Mouse (Mus musculus): ENCODE results near the gene Col4a3. TPM values are rescaled to one million over a fixed set of nuclear protein-coding genes. Genes with fewer than 3 reads are reported as not detected.

The Col4a3 gene
- polyA plus RNA-seq, 1 experiment from 2014 or later: 0.09 TPM

DNA sequence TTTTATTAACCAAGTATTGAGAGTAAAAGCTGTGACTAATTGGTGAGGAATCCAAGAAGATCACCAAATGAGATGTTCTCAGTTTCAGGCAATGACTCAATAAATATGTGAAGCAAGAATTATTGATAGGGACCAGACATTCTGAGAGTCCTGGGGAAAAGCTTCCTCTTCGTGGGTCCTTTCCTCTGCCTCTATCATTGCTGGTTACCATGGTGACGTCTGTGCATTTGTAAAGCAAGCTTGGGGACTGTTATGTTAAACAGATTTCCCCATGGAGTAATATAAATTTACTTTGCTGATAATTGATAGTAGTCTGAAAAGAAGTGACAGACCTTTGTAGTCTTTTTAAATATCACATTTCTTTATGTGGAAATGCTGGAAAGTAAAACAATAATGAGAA is 76.8 kb downstream of the Col4a3 start:
- Histone ChIP-seq H3K36me3 (ENCODE audit: control insufficient read depth, insufficient read depth, low read length) (no peaks in the 10 kb centered on the region), H3K4me3 (ENCODE audit: low read depth, low read length) (no peak overlapping the region), H3K4me2 (replicated peaks; ENCODE audit: low read depth, low read length) (no peak overlapping the region), H3K27me3 (ENCODE audit: control insufficient read depth, insufficient read depth, low read length) (no peaks in the 10 kb centered on the region), H3K4me1 (replicated peaks; ENCODE audit: control insufficient read depth, insufficient read depth, low read length) (no peaks in the 10 kb centered on the region), H3K9ac (ENCODE audit: low read depth, low read length) (no peak overlapping the region), H3K27ac (ENCODE audit: low read depth, low read length) (no peak overlapping the region), H3K9me3 (ENCODE audit: control insufficient read depth, low read length) (no peaks in the 10 kb centered on the region)
- DNase-seq (ENCODE audit: low spot score) (peak; percentile 51), ATAC-seq (ENCODE audit: low FRiP score) (peak; percentile 72)
- WGBS: 23% methylated on average over 2 of the region's 2 CpGs

DNA sequence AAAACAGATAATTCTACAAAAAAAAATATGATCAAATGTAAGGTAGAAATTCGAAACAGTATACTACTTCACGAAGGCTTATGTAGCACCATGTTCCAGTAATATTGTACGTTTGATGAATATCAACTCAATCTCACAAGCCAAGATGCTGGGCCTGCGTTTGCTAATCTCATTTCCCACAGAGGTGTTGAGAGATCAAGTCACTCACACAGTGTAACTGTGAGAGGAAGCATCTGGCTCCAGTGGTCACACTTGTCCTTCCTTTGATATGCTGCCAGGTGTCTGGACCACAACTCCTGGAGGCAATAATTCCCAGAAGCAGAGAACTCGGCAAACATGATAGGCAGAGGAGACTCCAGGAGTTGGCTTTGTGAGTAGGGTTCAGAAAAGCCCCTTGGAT is 99.6 kb downstream of the Col4a3 start:
- H3K4me2 ChIP-seq (replicated peaks; ENCODE audit: low read depth, low read length): no peak overlapping the region
- H3K9me3 ChIP-seq (ENCODE audit: control insufficient read depth, low read length): no peaks in the 10 kb centered on the region
- 84% methylated on average over 5 of the region's 5 CpGs for WGBS
- H3K27me3 ChIP-seq (ENCODE audit: control insufficient read depth, insufficient read depth, low read length): no peaks in the 10 kb centered on the region
- no peaks in the 10 kb centered on the region for H3K36me3 ChIP-seq (ENCODE audit: control insufficient read depth, insufficient read depth, low read length)
- H3K9ac ChIP-seq (ENCODE audit: low read depth, low read length): no peak overlapping the region
- no peak for ATAC-seq (ENCODE audit: low FRiP score)
- no peak for DNase-seq (ENCODE audit: low spot score)
- no peak overlapping the region for H3K27ac ChIP-seq (ENCODE audit: low read depth, low read length)
- H3K4me1 ChIP-seq (replicated peaks; ENCODE audit: control insufficient read depth, insufficient read depth, low read length): no peaks in the 10 kb centered on the region
- H3K4me3 ChIP-seq (ENCODE audit: low read depth, low read length): no peak overlapping the region

DNA sequence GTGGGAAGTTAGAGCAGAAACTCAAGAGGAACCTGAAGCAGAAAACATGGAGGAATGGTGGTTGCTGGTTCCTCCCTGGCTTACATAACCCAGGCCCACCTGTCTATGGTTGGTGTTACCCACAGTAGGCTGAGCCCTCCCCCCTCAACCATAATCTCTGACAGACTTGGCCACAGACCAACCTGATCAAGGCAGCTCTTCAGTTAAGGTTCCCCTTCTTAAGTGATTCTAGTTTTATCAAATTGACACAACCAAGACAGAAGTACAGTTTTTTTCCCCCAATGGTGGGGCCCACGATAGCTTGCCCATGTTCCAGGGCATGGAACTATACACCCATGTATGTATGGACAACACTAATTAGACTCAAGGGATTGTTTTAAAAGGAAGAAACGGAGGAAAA is 100.1 kb downstream of the Col4a3 start:
- H3K9ac ChIP-seq (ENCODE audit: low read depth, low read length): no peak overlapping the region
- H3K9me3 ChIP-seq (ENCODE audit: control insufficient read depth, low read length): no peaks in the 10 kb centered on the region
- H3K36me3 ChIP-seq (ENCODE audit: control insufficient read depth, insufficient read depth, low read length): no peaks in the 10 kb centered on the region
- WGBS: 90% methylated on average over 2 of the region's 2 CpGs
- no peak overlapping the region for H3K27ac ChIP-seq (ENCODE audit: low read depth, low read length)
- H3K27me3 ChIP-seq (ENCODE audit: control insufficient read depth, insufficient read depth, low read length): no peaks in the 10 kb centered on the region
- H3K4me3 ChIP-seq (ENCODE audit: low read depth, low read length): no peak overlapping the region
- ATAC-seq (ENCODE audit: low FRiP score) (no peak), DNase-seq (ENCODE audit: low spot score) (no peak)
- no peak overlapping the region for H3K4me2 ChIP-seq (replicated peaks; ENCODE audit: low read depth, low read length)
- no peaks in the 10 kb centered on the region for H3K4me1 ChIP-seq (replicated peaks; ENCODE audit: control insufficient read depth, insufficient read depth, low read length)

DNA sequence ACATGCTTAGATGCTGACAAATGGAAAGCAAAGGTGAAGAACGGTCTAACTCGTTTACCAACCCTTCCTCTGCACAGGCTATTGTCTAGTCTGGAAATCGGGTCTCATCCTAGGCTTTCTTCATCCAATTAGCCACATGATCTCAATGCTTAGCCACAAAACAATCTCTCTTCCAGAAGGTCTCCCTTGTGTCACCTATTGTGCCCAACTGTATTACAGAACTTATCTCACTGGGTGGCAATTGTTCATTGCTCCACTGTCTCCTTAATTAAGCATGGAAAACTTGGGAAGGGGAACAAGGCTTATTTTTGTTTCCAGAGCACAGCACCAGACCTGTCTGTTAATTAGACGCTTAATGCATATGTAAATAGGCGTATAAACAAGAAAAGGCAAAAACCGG is 101.2 kb downstream of the Col4a3 start:
- no peak for ATAC-seq (ENCODE audit: low FRiP score)
- H3K4me2 ChIP-seq (replicated peaks; ENCODE audit: low read depth, low read length): no peak overlapping the region
- H3K4me1 ChIP-seq (replicated peaks; ENCODE audit: control insufficient read depth, insufficient read depth, low read length): no peaks in the 10 kb centered on the region
- no peak for DNase-seq (ENCODE audit: low spot score)
- H3K27me3 ChIP-seq (ENCODE audit: control insufficient read depth, insufficient read depth, low read length): no peaks in the 10 kb centered on the region
- H3K9me3 ChIP-seq (ENCODE audit: control insufficient read depth, low read length): no peaks in the 10 kb centered on the region
- H3K4me3 ChIP-seq (ENCODE audit: low read depth, low read length): no peak overlapping the region
- WGBS: 85% methylated on average over 6 of the region's 6 CpGs
- H3K27ac ChIP-seq (ENCODE audit: low read depth, low read length): no peak overlapping the region
- no peak overlapping the region for H3K9ac ChIP-seq (ENCODE audit: low read depth, low read length)
- no peaks in the 10 kb centered on the region for H3K36me3 ChIP-seq (ENCODE audit: control insufficient read depth, insufficient read depth, low read length)

DNA sequence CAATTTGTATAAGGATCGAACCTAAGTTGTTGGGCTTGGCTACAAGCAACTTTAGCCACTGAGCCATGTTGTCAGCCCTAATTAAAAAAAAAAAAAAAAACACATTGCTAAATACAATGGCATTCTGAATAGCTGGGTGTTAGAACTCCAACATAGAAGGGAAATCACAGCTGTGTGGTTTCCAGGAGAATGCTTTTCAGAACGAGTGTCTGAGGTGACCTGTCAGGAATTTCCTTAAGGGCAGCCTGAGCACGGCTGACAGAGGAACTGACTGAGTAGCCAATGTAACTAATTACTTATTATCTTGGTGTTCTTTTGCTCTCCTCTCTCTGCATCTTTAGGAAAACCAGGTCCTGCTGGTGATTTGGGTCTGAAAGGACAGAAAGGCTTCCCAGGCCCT is 109.2 kb downstream of the Col4a3 start:
- 53% methylated on average over 3 of the region's 3 CpGs for WGBS
- H3K9me3 ChIP-seq (ENCODE audit: control insufficient read depth, low read length): no peaks in the 10 kb centered on the region
- H3K4me2 ChIP-seq (replicated peaks; ENCODE audit: low read depth, low read length): no peak overlapping the region
- no peak overlapping the region for H3K27ac ChIP-seq (ENCODE audit: low read depth, low read length)
- no peak for DNase-seq (ENCODE audit: low spot score)
- H3K27me3 ChIP-seq (ENCODE audit: control insufficient read depth, insufficient read depth, low read length): no peaks in the 10 kb centered on the region
- H3K36me3 ChIP-seq (ENCODE audit: control insufficient read depth, insufficient read depth, low read length): no peaks in the 10 kb centered on the region
- no peak for ATAC-seq (ENCODE audit: low FRiP score)
- H3K4me1 ChIP-seq (replicated peaks; ENCODE audit: control insufficient read depth, insufficient read depth, low read length): no peaks in the 10 kb centered on the region
- no peak overlapping the region for H3K4me3 ChIP-seq (ENCODE audit: low read depth, low read length)
- H3K9ac ChIP-seq (ENCODE audit: low read depth, low read length): no peak overlapping the region

DNA sequence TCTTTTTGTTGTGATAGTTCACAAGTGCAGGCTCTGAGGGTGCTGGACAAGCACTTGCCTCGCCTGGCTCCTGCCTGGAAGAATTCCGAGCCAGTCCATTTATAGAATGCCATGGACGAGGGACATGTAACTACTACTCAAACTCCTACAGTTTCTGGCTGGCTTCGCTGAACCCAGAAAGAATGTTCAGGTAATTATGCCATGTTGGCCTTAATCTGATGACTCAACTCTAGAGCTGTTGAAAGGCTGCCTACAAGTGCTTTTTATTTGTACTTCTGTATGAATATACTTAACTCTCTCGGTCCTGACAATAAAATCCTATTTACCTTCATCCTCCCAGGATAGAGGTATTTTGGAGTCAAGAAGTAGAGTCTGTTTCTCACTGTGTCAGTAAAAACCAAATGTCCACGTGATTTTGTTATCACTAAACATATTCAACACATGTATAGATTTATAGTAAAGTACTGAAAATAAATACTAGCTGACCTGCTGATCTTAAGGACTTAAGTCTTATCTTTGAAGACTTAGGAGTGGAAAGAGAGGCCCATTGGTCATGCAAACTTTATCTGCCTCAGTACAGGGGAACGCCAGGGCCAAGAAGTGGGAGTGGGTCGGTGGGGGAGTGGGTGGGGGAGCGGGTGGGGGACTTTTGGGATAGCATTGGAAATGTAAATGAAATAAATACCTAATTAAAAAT is 131.2 kb downstream of the Col4a3 start:
- Histone ChIP-seq H3K27me3 (ENCODE audit: control insufficient read depth, insufficient read depth, low read length) (no peaks in the 10 kb centered on the region), H3K9me3 (ENCODE audit: control insufficient read depth, low read length) (no peaks in the 10 kb centered on the region), H3K27ac (ENCODE audit: low read depth, low read length) (no peak overlapping the region), H3K4me3 (ENCODE audit: low read depth, low read length) (no peak overlapping the region), H3K9ac (ENCODE audit: low read depth, low read length) (no peak overlapping the region), H3K4me2 (replicated peaks; ENCODE audit: low read depth, low read length) (no peak overlapping the region), H3K4me1 (replicated peaks; ENCODE audit: control insufficient read depth, insufficient read depth, low read length) (no peaks in the 10 kb centered on the region), H3K36me3 (ENCODE audit: control insufficient read depth, insufficient read depth, low read length) (no peaks in the 10 kb centered on the region)
- WGBS: 83% methylated on average over 9 of the region's 9 CpGs
- ATAC-seq (ENCODE audit: low FRiP score): no peak
- no peak for DNase-seq (ENCODE audit: low spot score)

DNA sequence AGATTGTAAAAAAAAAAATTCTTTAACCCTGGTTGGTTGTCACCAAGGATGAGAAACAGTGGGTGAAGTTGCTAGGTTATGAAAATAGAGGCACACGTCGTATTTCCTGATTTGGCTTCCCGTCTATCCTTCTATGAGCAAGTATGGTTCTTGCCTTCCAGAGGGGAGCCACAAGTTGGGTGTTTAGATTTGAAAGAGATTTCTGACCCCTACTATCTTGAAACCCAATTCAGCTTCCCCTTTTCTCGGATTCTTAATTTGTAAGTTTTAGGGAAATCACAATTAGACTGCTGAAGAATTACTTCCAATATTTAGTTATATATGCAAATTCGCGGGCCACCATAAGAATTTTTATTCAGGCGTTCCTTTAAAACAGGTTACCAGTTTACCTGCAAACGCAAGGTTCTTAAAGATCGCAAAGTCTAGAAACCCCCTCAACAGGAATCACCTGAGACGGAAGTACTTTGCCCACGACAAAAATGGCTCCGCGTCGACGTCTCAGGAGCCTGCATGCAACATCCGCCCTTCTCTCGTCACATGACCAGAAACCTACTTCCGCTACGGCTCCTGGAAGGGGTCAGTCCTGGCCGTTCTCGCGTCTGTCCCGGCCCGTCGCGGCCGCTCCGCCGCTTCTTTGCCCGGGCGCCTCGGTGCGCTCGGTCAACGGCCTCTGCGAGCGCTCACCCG is 137.8 kb downstream of the Col4a3 start, which contains the start of gene Mff:
Gene Mff, plus strand, starts transcription at position 552 of the 687 bp plus-strand sequence.
- Histone ChIP-seq H3K9ac (ENCODE audit: low read depth, low read length) (peak within 1 kb of the TSS; percentile 96), H3K36me3 (ENCODE audit: control insufficient read depth, insufficient read depth, low read length) (no peaks in the 10 kb centered on the region), H3K4me3 (ENCODE audit: low read depth, low read length) (peak within 1 kb of the TSS; percentile 89), H3K4me1 (replicated peaks; ENCODE audit: control insufficient read depth, insufficient read depth, low read length) (0 out of 2 replicates have a peak, but pooled peaks cover 2% of the 10 kb centered on the region), H3K27me3 (ENCODE audit: control insufficient read depth, insufficient read depth, low read length) (no peaks in the 10 kb centered on the region), H3K27ac (ENCODE audit: low read depth, low read length) (no peak within 1 kb of the TSS), H3K9me3 (ENCODE audit: control insufficient read depth, low read length) (no peaks in the 10 kb centered on the region), H3K4me2 (replicated peaks; ENCODE audit: low read depth, low read length) (peak within 1 kb of the TSS; percentile 77)
- 11% methylated on average over 38 of the region's 38 CpGs for WGBS
- DNase-seq (ENCODE audit: low spot score) (peak; percentile 95), ATAC-seq (ENCODE audit: low FRiP score) (peak; percentile 99)

DNA sequence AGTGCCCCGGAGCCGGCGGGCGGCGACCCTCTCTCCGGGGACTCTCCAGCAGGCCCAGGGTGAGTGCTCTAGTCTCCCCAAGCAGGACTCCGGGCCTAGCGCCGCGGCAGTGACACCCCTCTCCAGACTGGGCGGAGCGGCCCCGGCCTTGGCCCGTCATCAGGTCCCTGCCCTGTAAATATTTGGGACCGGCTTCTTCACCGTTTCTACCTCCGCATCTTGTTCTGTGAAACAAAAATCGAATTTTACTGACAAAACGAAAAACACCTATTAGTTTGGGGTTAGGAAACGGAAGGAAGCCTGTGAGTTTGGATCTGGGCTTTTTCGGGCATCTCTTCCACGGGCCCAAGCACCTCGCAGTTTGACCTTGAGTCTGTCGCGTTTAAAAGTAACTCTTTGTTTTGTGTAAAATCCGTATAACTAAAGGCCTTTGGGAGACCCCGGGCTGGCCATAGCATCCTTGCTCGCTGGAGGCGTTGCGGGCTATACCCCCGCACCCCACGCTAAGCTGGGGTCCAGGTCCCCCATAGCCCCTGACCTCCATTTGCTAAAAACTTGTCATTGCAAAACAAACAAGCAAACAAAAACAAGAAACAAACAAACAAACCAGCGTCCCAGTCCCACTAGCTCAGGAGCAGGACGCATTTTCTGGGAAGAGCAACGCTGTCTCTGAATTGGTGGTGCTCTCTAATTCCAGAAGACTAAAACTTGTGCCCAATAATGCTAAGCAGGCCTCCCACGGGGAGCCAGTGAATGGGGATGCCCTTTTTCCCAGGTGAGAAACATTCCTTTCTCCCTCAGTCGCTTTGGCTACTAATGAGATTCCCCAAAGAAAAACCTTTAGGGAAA is 138.5 kb downstream of the Col4a3 start:
- Histone ChIP-seq H3K4me2 (replicated peaks; ENCODE audit: low read depth, low read length) (peak overlapping the region; percentile 77), H3K4me1 (replicated peaks; ENCODE audit: control insufficient read depth, insufficient read depth, low read length) (0 out of 2 replicates have a peak, but pooled peaks cover 2% of the 10 kb centered on the region), H3K36me3 (ENCODE audit: control insufficient read depth, insufficient read depth, low read length) (peaks cover 4% of the 10 kb centered on the region; the same call in 1 of the 2 replicates), H3K27ac (ENCODE audit: low read depth, low read length) (no peak overlapping the region), H3K4me3 (ENCODE audit: low read depth, low read length) (peak overlapping the region; percentile 89), H3K9ac (ENCODE audit: low read depth, low read length) (peak overlapping the region; percentile 96), H3K27me3 (ENCODE audit: control insufficient read depth, insufficient read depth, low read length) (no peaks in the 10 kb centered on the region), H3K9me3 (ENCODE audit: control insufficient read depth, low read length) (no peaks in the 10 kb centered on the region)
- ATAC-seq (ENCODE audit: low FRiP score): peak; percentile 98
- 2% methylated on average over 37 of the region's 37 CpGs for WGBS
- no peak for DNase-seq (ENCODE audit: low spot score)

Measured in hindbrain, embryonic 11.5 days (tissue).